Mouse (Mus musculus) intestine, embryonic 14.5 days (tissue): ENCODE data around the gene Ncan. TPM values are rescaled to one million over a fixed set of nuclear protein-coding genes. Genes with fewer than 3 reads are reported as not detected.

ENCODE experiments used
- ATAC-seq: fragments of 200-750 bp; cut with Nextera tagmentation; replicated peaks from 2 replicates; pipeline ENCODE4 v1.8.0; 2017; ENCODE audit warnings: low read depth, moderate number of reproducible peaks, moderate TSS enrichment, moderate library complexity; ENCODE audit not compliant: low FRiP score, low TSS enrichment
- DNase-seq: peaks from one replicate; pipeline ENCODE4 v3.0.0-alpha.2; 2018; ENCODE audit warnings: low spot score
- H3K27ac ChIP-seq: fragments of 300-500 bp; sonication (generic); 2 replicates; pipeline ENCODE4 v1.5.1; 2014; ENCODE audit warnings: low read depth, mild to moderate bottlenecking, control low read depth
- H3K27me3 ChIP-seq: fragments of 300-500 bp; sonication (generic); replicated peaks from 2 replicates; pipeline ENCODE4 v1.6.1; 2014; ENCODE audit warnings: low read length, control low read depth; ENCODE audit not compliant: control insufficient read depth, insufficient read depth
- H3K36me3 ChIP-seq: fragments of 300-500 bp; sonication (generic); 2 replicates; pipeline ENCODE4 v1.6.1; 2014; ENCODE audit warnings: low read length, control low read depth; ENCODE audit not compliant: control insufficient read depth, insufficient read depth
- H3K4me1 ChIP-seq: fragments of 300-500 bp; sonication (generic); replicated peaks from 2 replicates; pipeline ENCODE4 v1.6.1; 2014; ENCODE audit warnings: low read length, control low read depth, mixed read lengths; ENCODE audit not compliant: control insufficient read depth, insufficient read depth
- H3K4me2 ChIP-seq: fragments of 300-500 bp; sonication (generic); 2 replicates; pipeline ENCODE4 v1.6.1; 2014; ENCODE audit warnings: low read length
- H3K4me3 ChIP-seq: fragments of 300-500 bp; sonication (generic); 2 replicates; pipeline ENCODE4 v1.5.1; 2014; ENCODE audit warnings: low read depth, low read length, control low read depth, mixed read lengths
- H3K9ac ChIP-seq: fragments of 300-500 bp; sonication (generic); 2 replicates; pipeline ENCODE4 v1.6.1; 2014; ENCODE audit warnings: mild to moderate bottlenecking, low read length
- H3K9me3 ChIP-seq: fragments of 300-500 bp; sonication (generic); 2 replicates; pipeline ENCODE4 v1.6.1; 2016; ENCODE audit warnings: low read length, control low read depth; ENCODE audit not compliant: control insufficient read depth
- WGBS: fragments of 180-500 bp; shearing (Covaris S2); extraction: QIAGEN DNeasy Blood & Tissue Kit; methylation state at CpG from one replicate; pipeline ENCODE4 v1.1.7; 2014; 5-methylcytosine and 5-hydroxymethylcytosine counted together
- polyA plus RNA-seq: library from polyadenylated mRNA; unstranded; fragments of >200 nt; fragmentation: Nextera tagmentation; extraction: Ambion mirVana; gene quantifications from 2 replicates; pipeline ENCODE4 v1.2.1, GENCODE M21; 2014

The Ncan gene
- polyA plus RNA-seq, 1 experiment from 2014 or later = 1.9 TPM

DNA sequence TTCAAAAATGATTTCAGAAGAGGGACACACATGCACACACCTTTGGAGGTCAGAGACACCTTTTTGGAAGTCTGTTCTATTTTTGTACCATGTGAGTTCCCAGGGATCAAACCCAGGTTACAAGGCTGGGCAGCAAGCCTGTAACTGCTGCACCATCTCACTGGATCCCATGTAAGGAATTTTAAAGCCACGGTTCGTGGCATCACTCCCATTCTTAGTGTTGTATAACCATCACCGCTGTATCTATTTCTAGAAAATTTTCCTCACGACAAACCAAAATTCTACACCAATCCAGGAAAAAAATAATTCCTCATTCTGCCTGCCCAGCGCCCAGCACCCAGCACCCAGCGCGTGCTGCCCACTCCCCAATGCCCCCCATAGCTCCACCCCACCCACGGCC, 21.4 kb downstream of the Ncan start:
- H3K9me3 ChIP-seq = no peaks in the 10 kb centered on the region
- no peak for ATAC-seq
- 72% methylated on average over 8 of the region's 8 CpGs for WGBS
- no peak overlapping the region for H3K9ac ChIP-seq
- no peaks in the 10 kb centered on the region for H3K4me1 ChIP-seq
- no peak overlapping the region for H3K4me2 ChIP-seq
- no peaks in the 10 kb centered on the region for H3K27me3 ChIP-seq
- no peak overlapping the region for H3K27ac ChIP-seq
- no peaks in the 10 kb centered on the region for H3K36me3 ChIP-seq
- H3K4me3 ChIP-seq = no peak overlapping the region
- no peak for DNase-seq

DNA sequence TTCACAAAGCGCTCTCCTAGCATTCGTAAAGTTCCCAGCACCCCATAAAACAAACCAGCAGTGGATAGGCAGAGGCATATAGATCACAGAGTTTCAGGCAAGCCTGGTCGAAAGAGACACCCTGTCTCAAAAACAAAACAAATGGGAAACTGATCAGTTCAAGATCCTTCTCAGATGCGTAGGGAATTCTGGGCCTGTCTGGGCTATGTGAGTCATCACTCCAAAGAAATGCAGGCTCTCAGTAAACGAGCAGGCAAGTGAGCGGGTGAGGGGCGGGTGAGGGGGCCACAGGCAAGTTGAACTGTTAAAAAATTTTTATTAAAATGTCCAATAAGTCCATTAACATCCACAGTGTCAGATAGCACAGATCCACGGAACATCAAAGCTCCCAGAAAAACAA, 27.9 kb downstream of the Ncan start:
- Histone ChIP-seq H3K4me2 (no peak overlapping the region), H3K9ac (no peak overlapping the region), H3K9me3 (no peaks in the 10 kb centered on the region), H3K36me3 (no peaks in the 10 kb centered on the region), H3K27ac (no peak overlapping the region), H3K4me1 (0 out of 2 replicates have a peak, but pooled peaks cover 2% of the 10 kb centered on the region), H3K4me3 (no peak overlapping the region), H3K27me3 (peaks cover 41% of the 10 kb centered on the region)
- no peak for DNase-seq
- ATAC-seq = no peak
- WGBS = 44% methylated on average over 8 of the region's 8 CpGs

DNA sequence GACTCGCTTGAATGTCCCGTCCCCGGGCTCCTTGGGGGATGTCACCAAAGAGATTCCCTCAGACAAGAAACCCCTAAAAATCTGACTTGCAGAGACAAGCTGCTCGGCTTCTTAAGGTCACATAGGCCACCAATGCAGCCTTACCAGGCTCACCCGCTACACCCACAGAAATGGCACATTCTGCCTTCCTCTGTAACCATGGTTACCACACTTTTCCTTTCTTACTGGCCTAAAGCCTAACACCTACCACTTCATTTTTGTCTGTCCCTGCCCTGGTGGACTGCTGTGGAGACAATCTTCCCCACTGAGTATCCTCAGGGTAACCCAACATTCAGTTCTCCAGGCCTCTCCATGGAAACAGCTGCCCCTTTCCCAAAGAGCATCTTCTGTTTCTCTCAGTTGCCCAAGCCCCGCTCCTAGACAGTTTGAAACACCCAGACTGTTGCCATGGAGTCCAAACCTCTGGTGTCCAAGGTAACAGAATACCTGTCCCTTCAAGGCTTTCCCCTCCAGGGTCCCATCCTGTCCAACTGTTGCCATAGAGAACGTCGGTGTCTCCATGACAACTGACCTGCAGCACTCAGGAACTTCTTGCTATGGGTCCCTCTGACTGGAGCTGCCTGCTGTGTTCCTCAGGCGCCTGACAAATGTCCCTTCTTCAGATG, 31.2 kb downstream of the Ncan start:
- Histone ChIP-seq H3K4me1 (0 out of 2 replicates have a peak, but pooled peaks cover 2% of the 10 kb centered on the region), H3K9ac (no peak overlapping the region), H3K27ac (no peak overlapping the region), H3K9me3 (no peaks in the 10 kb centered on the region), H3K4me3 (no peak overlapping the region), H3K36me3 (no peaks in the 10 kb centered on the region), H3K27me3 (peaks cover 75% of the 10 kb centered on the region), H3K4me2 (no peak overlapping the region)
- ATAC-seq = no peak
- 71% methylated on average over 9 of the region's 9 CpGs for WGBS
- no peak for DNase-seq

DNA sequence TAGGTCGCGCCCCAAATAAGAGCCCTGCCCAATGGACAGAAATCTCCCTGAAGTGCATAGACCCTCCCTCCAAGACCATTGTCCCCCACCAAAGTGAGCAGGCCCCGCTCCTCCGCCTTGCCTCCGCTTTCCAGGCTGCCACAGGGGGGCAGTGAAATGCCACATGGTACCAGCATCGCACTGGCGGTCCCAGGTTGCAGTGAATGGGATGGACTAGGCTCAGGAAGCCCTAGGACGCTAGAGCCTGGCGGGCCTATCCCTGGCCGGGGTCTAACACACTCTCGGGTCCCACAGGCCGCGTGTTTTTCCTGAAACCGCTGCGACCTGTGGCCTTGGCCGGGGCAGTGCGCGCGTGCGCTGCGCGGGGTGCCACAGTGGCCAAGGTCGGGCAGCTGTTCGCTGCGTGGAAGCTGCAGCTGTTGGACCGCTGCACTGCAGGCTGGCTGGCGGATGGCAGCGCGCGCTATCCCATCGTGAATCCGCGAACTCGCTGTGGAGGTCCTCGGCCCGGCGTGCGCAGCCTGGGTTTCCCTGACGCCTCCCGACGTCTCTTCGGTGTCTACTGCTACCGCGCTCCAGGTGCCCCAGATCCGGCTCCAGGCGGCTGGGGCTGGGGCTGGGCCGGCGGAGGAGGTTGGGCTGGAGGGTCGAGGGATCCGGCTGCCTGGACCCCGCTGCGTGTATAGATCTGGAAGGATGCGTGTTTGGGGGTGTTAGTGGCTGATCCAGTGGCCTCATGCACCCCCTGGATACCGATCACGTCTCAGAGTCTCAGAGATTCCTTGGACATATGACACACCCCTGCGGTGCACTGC, 32.6 kb downstream of the Ncan start:
- no peak overlapping the region for H3K9ac ChIP-seq
- WGBS = 5% methylated on average over 56 of the region's 56 CpGs

DNA sequence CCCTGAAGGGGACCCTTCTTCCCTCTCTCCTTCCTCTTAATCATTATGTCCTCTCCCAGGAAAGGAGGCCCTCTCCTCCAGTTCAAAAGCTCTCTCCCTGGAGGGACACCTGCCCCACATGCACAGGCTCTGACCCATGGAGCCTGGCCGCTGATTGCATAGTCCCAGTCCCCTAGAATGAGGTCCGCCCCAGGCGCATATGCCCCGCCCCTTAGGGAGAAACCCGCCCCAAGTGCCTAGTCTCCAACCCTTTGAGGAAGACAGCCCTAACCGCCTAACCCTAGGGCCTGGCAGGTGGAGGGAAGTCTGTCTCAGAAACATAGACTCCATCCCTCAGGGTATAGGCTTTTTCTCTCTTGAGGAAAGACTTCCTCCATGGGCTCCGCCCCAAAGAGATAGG, 33.4 kb downstream of the Ncan start:
- H3K27me3 ChIP-seq = peaks cover 96% of the 10 kb centered on the region
- no peak overlapping the region for H3K27ac ChIP-seq
- no peak overlapping the region for H3K4me2 ChIP-seq
- 6% methylated on average over 7 of the region's 7 CpGs for WGBS
- no peak overlapping the region for H3K4me3 ChIP-seq
- no peak for DNase-seq
- H3K4me1 ChIP-seq = peaks cover 7% of the 10 kb centered on the region; the same call in 1 of the 2 replicates
- no peak for ATAC-seq
- no peaks in the 10 kb centered on the region for H3K9me3 ChIP-seq
- no peak overlapping the region for H3K9ac ChIP-seq
- no peaks in the 10 kb centered on the region for H3K36me3 ChIP-seq

More for the DNA sequence above, 32.6 kb downstream of the Ncan start:
- Histone ChIP-seq H3K36me3 (no peaks in the 10 kb centered on the region), H3K4me2 (peak overlapping the region; percentile 45), H3K4me1 (peaks cover 7% of the 10 kb centered on the region; the same call in 1 of the 2 replicates), H3K27me3 (peaks cover 89% of the 10 kb centered on the region), H3K4me3 (peak overlapping the region; percentile 26), H3K27ac (no peak overlapping the region), H3K9me3 (no peaks in the 10 kb centered on the region)
- ATAC-seq = peak; percentile 34; the same call in 1 of the 2 replicates
- peak; percentile 70 for DNase-seq

DNA sequence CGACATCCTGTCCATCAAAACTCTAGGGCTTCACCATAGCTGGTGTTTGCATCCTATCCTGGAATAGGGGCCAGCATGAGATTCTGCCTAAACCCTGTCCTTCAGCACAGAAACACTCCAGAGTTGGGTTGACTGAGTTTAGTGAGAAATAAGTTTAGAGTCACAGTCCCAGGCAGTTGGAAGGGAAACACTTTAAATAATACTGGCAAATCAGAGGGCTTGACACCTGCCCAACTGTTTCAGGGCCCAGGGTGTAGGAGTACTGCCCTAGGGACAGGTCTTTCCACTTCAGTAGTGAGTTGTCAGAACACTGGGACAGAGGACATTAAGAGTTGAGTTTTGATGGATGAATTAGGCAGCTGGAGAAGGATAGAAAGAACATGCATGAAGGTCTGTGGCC, 34.5 kb downstream of the Ncan start:
- no peaks in the 10 kb centered on the region for H3K36me3 ChIP-seq
- no peaks in the 10 kb centered on the region for H3K9me3 ChIP-seq
- H3K4me2 ChIP-seq = no peak overlapping the region
- ATAC-seq (no peak), DNase-seq (no peak)
- whole genome bisulfite sequencing = 58% methylated on average over 1 of the region's 1 CpGs
- H3K9ac ChIP-seq = no peak overlapping the region
- peaks cover 7% of the 10 kb centered on the region; the same call in 1 of the 2 replicates for H3K4me1 ChIP-seq
- peaks cover 90% of the 10 kb centered on the region for H3K27me3 ChIP-seq
- H3K4me3 ChIP-seq = no peak overlapping the region
- no peak overlapping the region for H3K27ac ChIP-seq

DNA sequence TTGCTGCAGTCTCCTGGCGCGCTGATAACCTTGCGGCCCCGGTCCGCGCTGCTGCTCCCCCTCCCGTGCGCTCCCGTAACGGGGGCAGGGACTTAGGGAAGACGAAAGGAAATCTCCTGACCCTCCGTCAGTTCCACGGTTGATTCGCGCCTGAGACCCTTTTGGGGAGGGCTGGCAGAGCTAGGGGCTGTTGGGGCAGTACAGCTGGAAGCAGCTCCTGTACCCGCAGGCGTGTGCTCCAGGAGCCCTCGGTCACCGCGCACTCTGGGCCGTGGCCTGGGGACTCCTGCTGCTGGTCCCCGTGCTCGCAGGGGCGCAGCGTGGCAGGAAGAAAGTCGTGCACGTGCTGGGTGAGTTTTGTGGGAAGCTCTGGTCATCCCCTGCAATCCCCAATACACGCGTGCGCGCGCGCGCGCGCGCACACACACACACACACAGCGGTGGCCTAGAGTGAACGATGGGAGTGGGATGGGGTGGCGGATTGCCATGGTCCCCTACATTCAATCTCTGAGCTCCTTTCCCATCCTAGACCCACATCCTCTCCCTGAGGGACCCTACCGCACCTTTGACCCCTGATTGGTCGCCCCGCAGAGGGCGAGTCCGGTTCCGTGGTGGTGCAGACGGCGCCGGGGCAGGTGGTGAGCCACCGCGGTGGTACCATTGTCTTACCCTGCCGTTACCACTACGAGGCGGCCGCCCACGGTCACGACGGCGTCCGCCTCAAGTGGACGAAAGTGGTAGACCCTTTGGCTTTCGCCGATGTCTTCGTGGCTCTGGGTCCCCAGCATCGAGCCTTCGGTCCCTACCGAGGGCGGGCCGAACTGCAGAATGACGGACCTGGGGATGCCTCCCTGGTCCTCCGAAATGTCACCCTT, 36.2 kb downstream of the Ncan start:
- H3K36me3 ChIP-seq = no peaks in the 10 kb centered on the region
- DNase-seq = peak; percentile 71
- peak overlapping the region; percentile 30 for H3K4me3 ChIP-seq
- H3K4me1 ChIP-seq = peaks cover 7% of the 10 kb centered on the region; the same call in 1 of the 2 replicates
- no peak overlapping the region for H3K9ac ChIP-seq
- H3K9me3 ChIP-seq = no peaks in the 10 kb centered on the region
- no peak for ATAC-seq
- 2% methylated on average over 71 of the region's 71 CpGs for WGBS
- H3K27ac ChIP-seq = no peak overlapping the region
- H3K27me3 ChIP-seq = peaks cover 74% of the 10 kb centered on the region
- H3K4me2 ChIP-seq = peak overlapping the region; percentile 52

DNA sequence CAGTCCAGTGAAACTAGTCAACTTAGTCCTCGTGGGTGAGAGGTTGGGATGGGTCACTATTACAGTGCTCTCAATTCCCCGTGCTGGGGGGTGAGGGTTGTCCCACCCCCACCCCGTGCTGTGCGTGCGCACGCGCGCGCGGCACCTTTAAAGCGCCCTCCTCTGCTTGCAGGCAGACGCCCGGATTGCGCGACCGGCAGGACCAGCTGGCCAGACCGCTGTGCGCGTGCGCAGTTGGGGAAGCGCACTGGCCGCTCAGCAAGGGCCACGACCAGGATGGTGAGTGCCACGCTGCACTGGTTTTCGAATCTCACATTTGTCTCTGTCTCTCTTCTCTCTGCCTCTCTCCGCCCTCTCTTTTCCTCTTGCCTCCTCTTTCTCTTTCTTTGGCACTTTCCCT, 37.4 kb downstream of the Ncan start, which contains the start of gene Hapln4:
Hapln4 (plus strand) TSS at position 173 of the 400 bp plus-strand sequence.
- WGBS = under 1% methylated on average over 26 of the region's 26 CpGs
- no peak within 1 kb of the TSS for H3K9ac ChIP-seq
- no peak within 1 kb of the TSS for H3K27ac ChIP-seq
- H3K9me3 ChIP-seq = no peaks in the 10 kb centered on the region
- H3K4me1 ChIP-seq = peaks cover 7% of the 10 kb centered on the region; the same call in 1 of the 2 replicates
- peak within 1 kb of the TSS; percentile 30 for H3K4me3 ChIP-seq
- ATAC-seq = no peak
- peak within 1 kb of the TSS; percentile 52 for H3K4me2 ChIP-seq
- DNase-seq = peak; percentile 60
- peaks cover 63% of the 10 kb centered on the region for H3K27me3 ChIP-seq
- no peaks in the 10 kb centered on the region for H3K36me3 ChIP-seq
